Mouse (Mus musculus) heart, postnatal 36 days (tissue): ENCODE measurements around the gene P4ha1. TPM values are rescaled to one million over a fixed set of nuclear protein-coding genes. Genes with fewer than 3 reads are reported as not detected.
A peak's percentile ranks its signal among the peaks of the same experiment; 100 is the strongest.

Source experiments
- DNase-seq, 2 experiments: peaks; one replicate each; pipeline ENCODE4 v3.0.0; 2021 to 2022
- intact Hi-C: fragments of 180-260 bp; cut with DNase I; formaldehyde crosslinking; loops from one replicate; pipeline ENCODE4 v1.15.1; 2025
- total RNA-seq, 2 experiments: library from RNA; stranded (reverse); gene quantifications; 2 replicates each; pipeline ENCODE4 v1.2.3; 2021

Gene P4ha1
- total RNA-seq, 2 experiments from 2014 or later: 31.3 to 51.2 TPM

- intact Hi-C loops: loop anchor here (5.0 kb wide), 1 partner anchor 296 kb away; the partner anchor contains the start of genes Gm10322 and Mcu
- no peak for DNase-seq
Measured at GRCm38 (mm10) chr10:59321112-59321511, 2.0 kb upstream of the P4ha1 start.

GRCm38 (mm10) chr10:59322271-59322670 lies 825 bp upstream of the P4ha1 start:
- intact Hi-C loops: loop anchor here (5.0 kb wide), 1 partner anchor 295 kb away; the partner anchor contains the start of genes Gm10322 and Mcu
- DNase-seq: no peak

- DNase-seq: peak in 1 of 2 experiments; percentile 86
- intact Hi-C loops: loop anchor here (5.0 kb wide), 1 partner anchor 294 kb away; the partner anchor contains the start of genes Gm10322 and Mcu
Measured at GRCm38 (mm10) chr10:59323488-59324161, 529 bp downstream of the P4ha1 start.

- no peak for DNase-seq
- intact Hi-C loops: loop anchor here (5.0 kb wide), 1 partner anchor 293 kb away; the partner anchor contains the start of genes Gm10322 and Mcu
Measured at GRCm38 (mm10) chr10:59324311-59325165, 1.4 kb downstream of the P4ha1 start.

GRCm38 (mm10) chr10:59326612-59327315 lies 3.7 kb downstream of the P4ha1 start:
- intact Hi-C loops: no loop called here
- DNase-seq: no peak

GRCm38 (mm10) chr10:59327316-59327710 lies 4.2 kb downstream of the P4ha1 start:
- intact Hi-C loops: no loop called here
- DNase-seq: no peak

GRCm38 (mm10) chr10:59331546-59332256 lies 8.6 kb downstream of the P4ha1 start:
- DNase-seq: no peak
- intact Hi-C loops: no loop called here

- intact Hi-C loops: no loop called here
- DNase-seq: no peak
Measured at GRCm38 (mm10) chr10:59333400-59333799, 10.3 kb downstream of the P4ha1 start.

- peak; percentile 37 to 45 for DNase-seq
- intact Hi-C loops: no loop called here
Measured at GRCm38 (mm10) chr10:59334899-59335798, 12.1 kb downstream of the P4ha1 start.

- intact Hi-C loops: no loop called here
Measured at GRCm38 (mm10) chr10:59336124-59336523, 13.0 kb downstream of the P4ha1 start.

GRCm38 (mm10) chr10:59346560-59346959 lies 23.5 kb downstream of the P4ha1 start:
- intact Hi-C loops: no loop called here
- DNase-seq: no peak

More at GRCm38 (mm10) chr10:59336124-59336523, 13.0 kb downstream of the P4ha1 start:
- DNase-seq: no peak

- intact Hi-C loops: no loop called here
- no peak for DNase-seq
Measured at GRCm38 (mm10) chr10:59348200-59348599, 25.1 kb downstream of the P4ha1 start.

- no peak for DNase-seq
- intact Hi-C loops: no loop called here
Measured at GRCm38 (mm10) chr10:59349536-59349935, 26.4 kb downstream of the P4ha1 start.

GRCm38 (mm10) chr10:59353065-59353464 lies 30.0 kb downstream of the P4ha1 start:
- intact Hi-C loops: no loop called here
- DNase-seq: no peak

GRCm38 (mm10) chr10:59354120-59354519 lies 31.0 kb downstream of the P4ha1 start:
- no peak for DNase-seq
- intact Hi-C loops: no loop called here

- no peak for DNase-seq
- intact Hi-C loops: loop anchor here (5.0 kb wide), 2 partner anchors 43 to 248 kb away; no protein-coding TSS in a partner anchor
Measured at GRCm38 (mm10) chr10:59355020-59355419, 31.9 kb downstream of the P4ha1 start.

- intact Hi-C loops: loop anchor here (1.0 to 5.0 kb wide), 4 partner anchors 46 to 251 kb away; no protein-coding TSS in a partner anchor
- DNase-seq: no peak
Measured at GRCm38 (mm10) chr10:59358744-59359143, 35.6 kb downstream of the P4ha1 start.

- intact Hi-C loops: no loop called here
- DNase-seq: no peak
Measured at GRCm38 (mm10) chr10:59363208-59363607, 40.1 kb downstream of the P4ha1 start.

- intact Hi-C loops: no loop called here
- DNase-seq: no peak
Measured at GRCm38 (mm10) chr10:59364551-59364950, 41.5 kb downstream of the P4ha1 start.
